Mouse (Mus musculus): Measurements from ENCODE around the gene Tmem107. TPM values are rescaled to one million over a fixed set of nuclear protein-coding genes. Genes with fewer than 3 reads are reported as not detected.
"Not testable (repeated sequence)": the region's sequence is repeated elsewhere in the genome, so short reads cannot be mapped to it uniquely, and the experiment has no call there.

Tmem107 gene
- polyA plus RNA-seq, 1 experiment from 2014 or later = 62.9 TPM

DNA sequence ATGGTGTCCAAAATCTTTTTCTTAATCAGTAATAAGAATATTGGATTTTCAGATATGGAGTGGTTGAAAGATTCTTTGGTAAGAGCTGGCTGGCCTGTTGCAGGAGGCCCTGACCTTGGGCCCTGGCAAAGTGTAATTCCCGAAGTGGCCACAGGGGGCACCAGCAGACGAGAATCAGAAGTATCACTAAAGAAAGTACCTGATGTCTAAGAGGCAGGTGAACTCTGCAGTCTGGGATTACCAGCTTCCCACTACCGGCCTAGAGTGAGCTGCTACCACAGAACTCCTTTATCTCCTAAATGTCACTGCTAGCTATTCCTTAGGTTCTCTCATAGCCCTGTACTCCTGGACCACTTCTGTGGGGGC lies 21.8 kb downstream of the Tmem107 start:
- no peak overlapping the region for H3K9ac ChIP-seq (replicated peaks; ENCODE audit: low read depth)
- peak; percentile 89 for TF ChIP-seq CTCF (IDR thresholded peaks at IDR 0.05)
- no peak for TF ChIP-seq EP300 (IDR thresholded peaks at IDR 0.05)
- no peaks in the 10 kb centered on the region for H3K9me3 ChIP-seq (ENCODE audit: low read length)
- ATAC-seq (no peak), DNase-seq (ENCODE audit: low spot score) (peak; percentile 86)
- 0 out of 2 replicates have a peak, but pooled peaks cover 4% of the 10 kb centered on the region for H3K36me3 ChIP-seq (ENCODE audit: insufficient read depth, low read length)
- WGBS = 7% methylated on average over 3 of the region's 3 CpGs
- H3K4me3 ChIP-seq (ENCODE audit: low read depth, low read length) = no peak overlapping the region
- 0 out of 2 replicates have a peak overlapping the region, but pooled peaks have one; percentile 0 for H3K27ac ChIP-seq (ENCODE audit: low read length)
- H3K27me3 ChIP-seq (replicated peaks; ENCODE audit: insufficient read depth, low read length) = no peaks in the 10 kb centered on the region
- peaks cover 10% of the 10 kb centered on the region for H3K4me1 ChIP-seq (ENCODE audit: insufficient read depth, low read depth, low read length)
- H3K4me2 ChIP-seq (replicated peaks; ENCODE audit: low read depth, low read length) = no peak overlapping the region

DNA sequence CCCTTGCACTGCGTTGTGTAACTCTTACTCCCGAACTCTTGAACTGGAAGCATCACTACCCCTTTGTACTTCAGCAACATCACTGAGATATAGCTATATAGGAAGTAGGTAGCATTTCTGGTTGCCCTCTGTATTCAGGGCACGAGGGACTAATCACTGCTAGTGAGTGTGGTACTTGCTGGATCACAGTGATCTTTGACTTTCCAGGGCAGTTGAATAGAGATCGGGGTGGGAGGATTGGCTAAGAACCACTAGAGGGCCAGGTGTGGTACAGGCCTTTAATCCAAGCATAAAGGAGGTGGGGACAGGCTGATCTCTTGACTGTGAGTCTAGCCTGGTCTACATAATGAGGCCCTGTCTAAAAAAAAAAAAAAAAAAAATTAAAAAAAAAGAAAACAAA lies 22.3 kb downstream of the Tmem107 start:
- 0 out of 2 replicates have a peak overlapping the region, but pooled peaks have one; percentile 0 for H3K27ac ChIP-seq (ENCODE audit: low read length)
- no peaks in the 10 kb centered on the region for H3K9me3 ChIP-seq (ENCODE audit: low read length)
- TF ChIP-seq EP300 (IDR thresholded peaks at IDR 0.05) (no peak), CTCF (IDR thresholded peaks at IDR 0.05) (peak; percentile 40)
- no peak overlapping the region for H3K4me2 ChIP-seq (replicated peaks; ENCODE audit: low read depth, low read length)
- H3K27me3 ChIP-seq (replicated peaks; ENCODE audit: insufficient read depth, low read length) = no peaks in the 10 kb centered on the region
- H3K4me3 ChIP-seq (ENCODE audit: low read depth, low read length) = no peak overlapping the region
- DNase-seq (ENCODE audit: low spot score) (peak; percentile 65), ATAC-seq (no peak)
- WGBS = 77% methylated on average over 4 of the region's 4 CpGs
- peaks cover 13% of the 10 kb centered on the region for H3K4me1 ChIP-seq (ENCODE audit: insufficient read depth, low read depth, low read length)
- 0 out of 2 replicates have a peak, but pooled peaks cover 4% of the 10 kb centered on the region for H3K36me3 ChIP-seq (ENCODE audit: insufficient read depth, low read length)
- no peak overlapping the region for H3K9ac ChIP-seq (replicated peaks; ENCODE audit: low read depth)

DNA sequence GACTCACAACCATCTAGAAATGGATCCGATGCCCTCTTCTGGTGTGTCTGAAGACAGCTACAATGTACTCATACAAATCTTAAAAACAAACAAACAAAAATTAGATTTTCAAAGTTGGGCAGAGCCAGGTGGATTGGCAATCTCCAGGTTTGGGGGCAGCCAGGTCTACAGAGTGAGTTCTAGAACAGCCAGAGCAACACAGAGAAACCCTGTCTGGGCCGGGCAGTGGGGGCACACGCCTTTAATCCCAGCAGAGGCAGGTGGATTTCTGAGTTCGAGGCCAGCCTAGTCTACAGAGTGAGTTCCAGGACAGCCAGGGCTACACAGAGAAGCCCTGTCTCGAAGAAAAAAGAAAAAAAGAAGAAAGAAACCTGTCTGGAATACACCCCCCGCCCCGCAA lies 23.2 kb downstream of the Tmem107 start:
- H3K36me3 ChIP-seq (ENCODE audit: insufficient read depth, low read length); H3K4me3 ChIP-seq (ENCODE audit: low read depth, low read length); DNase-seq (ENCODE audit: low spot score); H3K4me2 ChIP-seq (replicated peaks; ENCODE audit: low read depth, low read length); ATAC-seq; H3K27me3 ChIP-seq (replicated peaks; ENCODE audit: insufficient read depth, low read length); H3K9me3 ChIP-seq (ENCODE audit: low read length): not testable (repeated sequence)
- peak overlapping the region; percentile 98 for H3K27ac ChIP-seq (ENCODE audit: low read length)
- H3K9ac ChIP-seq (replicated peaks; ENCODE audit: low read depth) = peak overlapping the region; percentile 1
- peaks cover 19% of the 10 kb centered on the region for H3K4me1 ChIP-seq (ENCODE audit: insufficient read depth, low read depth, low read length)
- 88% methylated on average over 7 of the region's 7 CpGs for WGBS
- peak; percentile 17; the same call in 1 of the 2 replicates for TF ChIP-seq CTCF (IDR thresholded peaks at IDR 0.05)

DNA sequence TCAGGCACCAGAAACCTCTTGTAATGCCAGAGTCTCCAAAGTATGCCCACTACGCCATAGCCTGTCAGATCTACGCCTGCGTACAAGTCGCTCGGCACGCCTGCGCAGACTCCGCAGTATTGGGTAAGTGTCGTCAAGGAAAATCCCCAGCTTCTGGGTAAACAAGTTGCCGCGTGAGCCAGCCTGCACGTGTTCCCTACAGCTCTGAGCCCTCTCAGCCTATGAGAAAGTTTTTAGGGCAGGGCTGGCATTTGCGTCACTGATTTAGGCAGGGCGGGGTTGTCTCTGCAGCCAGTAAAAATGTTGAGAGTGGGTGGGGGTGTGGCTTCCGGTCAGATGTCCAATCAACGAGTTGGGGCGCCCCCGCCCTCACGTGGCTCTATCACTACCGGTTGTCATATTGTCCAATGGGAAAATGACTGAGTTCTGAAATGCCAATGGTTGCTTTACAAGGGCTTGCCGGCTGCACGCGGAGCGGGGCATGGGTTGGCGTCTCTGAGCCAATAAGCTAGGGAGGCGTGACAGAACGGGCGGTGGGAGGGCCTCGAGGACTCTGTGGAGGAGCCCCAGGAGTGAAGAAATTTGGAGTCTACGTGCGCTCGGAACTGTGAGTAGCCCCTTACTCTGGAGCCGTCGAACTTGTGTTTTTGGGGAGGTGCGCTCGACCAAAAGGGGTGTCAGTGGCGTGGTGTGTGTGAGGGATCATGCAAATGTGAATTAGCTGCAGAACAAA lies 24.3 kb downstream of the Tmem107 start, which contains the start of gene Per1:
TSS of gene Per1 (plus strand) at position 521 of the 733 bp plus-strand sequence.
- Histone ChIP-seq H3K9ac (replicated peaks; ENCODE audit: low read depth) (peak within 1 kb of the TSS; percentile 100), H3K27ac (ENCODE audit: low read length) (peak within 1 kb of the TSS; percentile 100), H3K4me3 (ENCODE audit: low read depth, low read length) (peak within 1 kb of the TSS; percentile 97), H3K4me2 (replicated peaks; ENCODE audit: low read depth, low read length) (peak within 1 kb of the TSS; percentile 76), H3K4me1 (ENCODE audit: insufficient read depth, low read depth, low read length) (peaks cover 11% of the 10 kb centered on the region; the same call in 1 of the 2 replicates), H3K36me3 (ENCODE audit: insufficient read depth, low read length) (0 out of 2 replicates have a peak, but pooled peaks cover under 1% of the 10 kb centered on the region), H3K27me3 (replicated peaks; ENCODE audit: insufficient read depth, low read length) (no peaks in the 10 kb centered on the region), H3K9me3 (ENCODE audit: low read length) (no peaks in the 10 kb centered on the region)
- DNase-seq (ENCODE audit: low spot score) (peak; percentile 100), ATAC-seq (peak; percentile 78)
- peak; percentile 99 for TF ChIP-seq EP300 (IDR thresholded peaks at IDR 0.05)
- TF ChIP-seq CTCF (IDR thresholded peaks at IDR 0.05) = no peak
- WGBS = under 1% methylated on average over 37 of the region's 37 CpGs

DNA sequence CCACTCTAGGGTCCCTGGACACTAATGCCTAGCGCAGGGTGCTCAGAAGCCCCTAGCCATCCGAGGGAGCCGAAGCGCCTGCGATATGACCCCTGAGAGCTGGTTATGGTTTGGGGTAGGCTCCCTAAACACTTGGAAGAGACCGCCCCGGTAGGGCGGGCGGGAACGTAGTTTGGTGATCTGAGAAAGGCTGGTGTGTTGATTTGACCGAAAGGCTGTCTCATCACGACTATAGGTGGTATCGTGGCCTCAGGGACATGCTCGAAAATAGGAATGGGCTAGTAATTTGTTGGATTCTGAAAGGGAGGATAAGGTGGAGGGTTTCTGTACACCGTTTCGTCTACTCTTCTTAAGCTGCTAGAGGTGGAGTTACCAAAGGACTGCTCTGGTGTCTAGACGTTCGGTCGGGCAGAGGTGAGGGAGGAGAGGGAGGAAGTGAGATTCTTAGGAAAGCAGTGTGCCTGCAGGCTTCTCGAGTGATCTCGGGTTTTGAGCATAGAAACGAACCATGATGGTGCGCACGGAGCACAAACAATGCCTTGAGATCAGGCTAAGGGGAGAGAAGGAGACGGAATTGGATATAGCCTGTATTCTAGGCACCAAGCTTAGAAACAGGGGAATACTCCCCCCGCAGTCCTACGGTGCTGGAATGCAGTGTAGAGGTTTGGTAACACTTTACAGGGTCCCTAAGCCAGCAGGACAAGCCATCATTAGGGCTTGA lies 25.1 kb downstream of the Tmem107 start:
- H3K4me3 ChIP-seq (ENCODE audit: low read depth, low read length) = peak overlapping the region; percentile 97
- H3K9ac ChIP-seq (replicated peaks; ENCODE audit: low read depth) = peak overlapping the region; percentile 100
- H3K27me3 ChIP-seq (replicated peaks; ENCODE audit: insufficient read depth, low read length) = no peaks in the 10 kb centered on the region
- peak overlapping the region; percentile 100 for H3K27ac ChIP-seq (ENCODE audit: low read length)
- H3K4me2 ChIP-seq (replicated peaks; ENCODE audit: low read depth, low read length) = peak overlapping the region; percentile 76
- no peak for TF ChIP-seq CTCF (IDR thresholded peaks at IDR 0.05)
- no peak; the same call in 1 of the 2 replicates for TF ChIP-seq EP300 (IDR thresholded peaks at IDR 0.05)
- peaks cover 4% of the 10 kb centered on the region; the same call in 1 of the 2 replicates for H3K36me3 ChIP-seq (ENCODE audit: insufficient read depth, low read length)
- peaks cover 16% of the 10 kb centered on the region for H3K4me1 ChIP-seq (ENCODE audit: insufficient read depth, low read depth, low read length)
- under 1% methylated on average over 27 of the region's 27 CpGs for WGBS
- peak; percentile 86 for DNase-seq (ENCODE audit: low spot score)
- ATAC-seq = no peak
- no peaks in the 10 kb centered on the region for H3K9me3 ChIP-seq (ENCODE audit: low read length)

DNA sequence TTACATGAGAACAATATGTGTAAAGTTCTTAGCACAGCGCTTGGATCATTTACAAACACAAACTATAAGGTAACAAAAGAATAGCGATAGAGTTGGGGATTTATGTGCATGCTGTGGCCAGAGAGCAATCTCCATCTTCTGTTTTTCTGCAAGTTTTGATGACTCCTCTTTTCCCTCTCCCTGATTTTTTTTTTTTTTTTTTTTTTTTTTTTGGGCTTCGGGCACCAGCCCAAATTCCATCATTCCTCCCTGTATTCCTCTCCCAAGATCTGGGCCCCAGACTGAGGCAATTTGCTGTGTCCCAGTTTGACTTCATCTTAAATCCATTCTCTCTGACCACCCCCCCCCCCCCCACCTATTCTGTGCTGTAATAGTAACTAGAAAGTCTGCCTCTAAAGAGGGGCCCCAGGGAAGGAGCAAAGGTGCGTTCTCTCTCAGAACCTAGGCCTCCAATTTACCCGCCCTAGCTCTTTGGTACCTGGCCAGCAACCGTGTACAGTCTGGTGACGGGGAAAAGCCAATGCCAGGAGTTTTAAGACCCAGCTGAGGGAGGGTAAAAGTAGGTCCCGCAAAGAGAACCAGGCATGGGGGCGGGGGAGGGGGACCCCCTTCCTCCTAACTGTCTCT lies 25.9 kb downstream of the Tmem107 start:
- ATAC-seq = no peak
- H3K27ac ChIP-seq (ENCODE audit: low read length) = peak overlapping the region; percentile 100
- peak overlapping the region; percentile 97 for H3K4me3 ChIP-seq (ENCODE audit: low read depth, low read length)
- DNase-seq (ENCODE audit: low spot score) = no peak
- H3K9me3 ChIP-seq (ENCODE audit: low read length) = no peaks in the 10 kb centered on the region
- peak overlapping the region; percentile 76 for H3K4me2 ChIP-seq (replicated peaks; ENCODE audit: low read depth, low read length)
- H3K27me3 ChIP-seq (replicated peaks; ENCODE audit: insufficient read depth, low read length) = no peaks in the 10 kb centered on the region
- TF ChIP-seq CTCF (IDR thresholded peaks at IDR 0.05) = no peak
- TF ChIP-seq EP300 (IDR thresholded peaks at IDR 0.05) = no peak
- H3K9ac ChIP-seq (replicated peaks; ENCODE audit: low read depth) = peak overlapping the region; percentile 100
- peaks cover 12% of the 10 kb centered on the region for H3K36me3 ChIP-seq (ENCODE audit: insufficient read depth, low read length)
- WGBS = 7% methylated on average over 7 of the region's 9 CpGs
- H3K4me1 ChIP-seq (ENCODE audit: insufficient read depth, low read depth, low read length) = peaks cover 16% of the 10 kb centered on the region
